Mouse (Mus musculus) forebrain, embryonic 11.5 days (tissue): ENCODE results near the gene Ccnt1. TPM values are rescaled to one million over a fixed set of nuclear protein-coding genes. Genes with fewer than 3 reads are reported as not detected.
"Not testable (repeated sequence)": the region's sequence is repeated elsewhere in the genome, so short reads cannot be mapped to it uniquely, and the experiment has no call there.

Experiments
- ATAC-seq: fragments of 200-750 bp; cut with Nextera tagmentation; replicated peaks from 2 replicates; pipeline ENCODE4 v1.8.0; 2017; ENCODE audit warnings: moderate TSS enrichment; ENCODE audit not compliant: low FRiP score
- DNase-seq: peaks from one replicate; pipeline ENCODE4 v3.0.0-alpha.2; 2017; ENCODE audit warnings: low spot score
- H3K27ac ChIP-seq: fragments of 300-500 bp; sonication (generic); 2 replicates; pipeline ENCODE4 v1.5.1; 2014; ENCODE audit warnings: low read depth, low read length
- H3K27me3 ChIP-seq: fragments of 300-500 bp; sonication (generic); 2 replicates; pipeline ENCODE4 v1.6.1; 2014; ENCODE audit warnings: mild to moderate bottlenecking, low read length, mixed read lengths; ENCODE audit not compliant: control insufficient read depth, insufficient read depth
- H3K36me3 ChIP-seq: fragments of 300-500 bp; sonication (generic); 2 replicates; pipeline ENCODE4 v1.6.1; 2014; ENCODE audit warnings: mild to moderate bottlenecking, low read length, moderate library complexity, mixed read lengths; ENCODE audit not compliant: control insufficient read depth, insufficient read depth
- H3K4me1 ChIP-seq: fragments of 300-500 bp; sonication (generic); replicated peaks from 2 replicates; pipeline ENCODE4 v1.6.1; 2014; ENCODE audit warnings: low read length, mixed read lengths; ENCODE audit not compliant: control insufficient read depth, insufficient read depth
- H3K4me2 ChIP-seq: fragments of 300-500 bp; sonication (generic); 2 replicates; pipeline ENCODE4 v1.6.1; 2014; ENCODE audit warnings: low read depth, mild to moderate bottlenecking, low read length, moderate library complexity, mixed read lengths; ENCODE audit not compliant: severe bottlenecking
- H3K4me3 ChIP-seq: fragments of 300-500 bp; sonication (generic); 2 replicates; pipeline ENCODE4 v1.5.1; 2014; ENCODE audit warnings: low read depth, low read length
- H3K9ac ChIP-seq: fragments of 300-500 bp; sonication (generic); 2 replicates; pipeline ENCODE4 v1.6.1; 2014; ENCODE audit warnings: low read length
- H3K9me3 ChIP-seq: fragments of 300-500 bp; sonication (generic); 2 replicates; pipeline ENCODE4 v1.6.1; 2016; ENCODE audit warnings: low read length, mixed read lengths; ENCODE audit not compliant: control insufficient read depth
- WGBS: fragments of 180-500 bp; shearing (Covaris S2); extraction: QIAGEN DNeasy Blood & Tissue Kit; methylation state at CpG from one replicate; pipeline ENCODE4 v1.1.7; 2014; 5-methylcytosine and 5-hydroxymethylcytosine counted together
- polyA plus RNA-seq: library from polyadenylated mRNA; unstranded; fragments of >200 nt; fragmentation: Nextera tagmentation; extraction: Ambion mirVana; gene quantifications from 2 replicates; pipeline ENCODE4 v1.2.1, GENCODE M21; 2014

Gene Ccnt1
- polyA plus RNA-seq, 1 experiment from 2014 or later = 62.2 TPM

- H3K27me3 ChIP-seq = no peaks in the 10 kb centered on the region
- no peak overlapping the region for H3K4me2 ChIP-seq
- H3K36me3 ChIP-seq = peaks cover 5% of the 10 kb centered on the region; the same call in 1 of the 2 replicates
- no peaks in the 10 kb centered on the region for H3K4me1 ChIP-seq
- no peak overlapping the region for H3K9ac ChIP-seq
- ATAC-seq (no peak), DNase-seq (no peak)
- no peak overlapping the region for H3K4me3 ChIP-seq
- no peak overlapping the region for H3K27ac ChIP-seq
- 87% methylated on average over 11 of the region's 11 CpGs for WGBS
- H3K9me3 ChIP-seq = no peaks in the 10 kb centered on the region
Observed at GRCm38 (mm10) chr15:98587751-98588150, 17.0 kb upstream of the Ccnt1 start.

GRCm38 (mm10) chr15:98586141-98586540 is 15.4 kb upstream of the Ccnt1 start:
- WGBS = 84% methylated on average over 9 of the region's 9 CpGs
- DNase-seq, H3K4me3 ChIP-seq, H3K4me1 ChIP-seq, H3K9me3 ChIP-seq, H3K27ac ChIP-seq, H3K27me3 ChIP-seq, ATAC-seq, H3K36me3 ChIP-seq, H3K9ac ChIP-seq, H3K4me2 ChIP-seq: not testable (repeated sequence)

- no peaks in the 10 kb centered on the region for H3K9me3 ChIP-seq
- H3K27ac ChIP-seq = no peak overlapping the region
- ATAC-seq (no peak), DNase-seq (no peak)
- WGBS = 48% methylated on average over 7 of the region's 7 CpGs
- H3K36me3 ChIP-seq = no peaks in the 10 kb centered on the region; the same call in 1 of the 2 replicates
- no peak overlapping the region for H3K9ac ChIP-seq
- H3K4me1 ChIP-seq = no peaks in the 10 kb centered on the region
- H3K4me3 ChIP-seq = no peak overlapping the region
- H3K27me3 ChIP-seq = no peaks in the 10 kb centered on the region
- no peak overlapping the region for H3K4me2 ChIP-seq
Observed at GRCm38 (mm10) chr15:98585421-98585820, 14.7 kb upstream of the Ccnt1 start.

- WGBS = 82% methylated on average over 8 of the region's 8 CpGs
- Histone ChIP-seq H3K9ac (no peak overlapping the region), H3K9me3 (no peaks in the 10 kb centered on the region), H3K4me3 (no peak overlapping the region), H3K27me3 (no peaks in the 10 kb centered on the region; the same call in 1 of the 2 replicates), H3K27ac (no peak overlapping the region), H3K4me2 (no peak overlapping the region), H3K36me3 (no peaks in the 10 kb centered on the region), H3K4me1 (no peaks in the 10 kb centered on the region)
- DNase-seq (peak; percentile 40), ATAC-seq (no peak)
Observed at GRCm38 (mm10) chr15:98582996-98583395, 12.3 kb upstream of the Ccnt1 start.

- Histone ChIP-seq H3K9ac (no peak overlapping the region), H3K27ac (no peak overlapping the region), H3K4me3 (no peak overlapping the region), H3K4me1 (no peaks in the 10 kb centered on the region), H3K36me3 (no peaks in the 10 kb centered on the region), H3K4me2 (no peak overlapping the region), H3K27me3 (no peaks in the 10 kb centered on the region; the same call in 1 of the 2 replicates), H3K9me3 (no peaks in the 10 kb centered on the region)
- ATAC-seq (no peak), DNase-seq (peak; percentile 22)
- WGBS = 83% methylated on average over 8 of the region's 8 CpGs
Observed at GRCm38 (mm10) chr15:98582410-98582809, 11.7 kb upstream of the Ccnt1 start.

- H3K27me3 ChIP-seq = no peaks in the 10 kb centered on the region; the same call in 1 of the 2 replicates
- H3K9me3 ChIP-seq = no peaks in the 10 kb centered on the region
- DNase-seq = peak; percentile 88
- no peaks in the 10 kb centered on the region for H3K36me3 ChIP-seq
- no peak overlapping the region for H3K4me3 ChIP-seq
- H3K27ac ChIP-seq = no peak overlapping the region
- no peak overlapping the region for H3K4me2 ChIP-seq
- 40% methylated on average over 5 of the region's 5 CpGs for WGBS
- H3K9ac ChIP-seq = no peak overlapping the region
- ATAC-seq = peak; percentile 71
- H3K4me1 ChIP-seq = no peaks in the 10 kb centered on the region
Observed at GRCm38 (mm10) chr15:98579795-98580464, 9.2 kb upstream of the Ccnt1 start.

GRCm38 (mm10) chr15:98579310-98579709 is 8.6 kb upstream of the Ccnt1 start:
- ATAC-seq = no peak
- H3K9ac ChIP-seq = no peak overlapping the region
- DNase-seq = no peak
- H3K4me3 ChIP-seq = no peak overlapping the region
- H3K27ac ChIP-seq = no peak overlapping the region
- no peak overlapping the region for H3K4me2 ChIP-seq
- 89% methylated on average over 2 of the region's 2 CpGs for WGBS
- H3K27me3 ChIP-seq = no peaks in the 10 kb centered on the region; the same call in 1 of the 2 replicates
- H3K4me1 ChIP-seq = no peaks in the 10 kb centered on the region
- no peaks in the 10 kb centered on the region for H3K36me3 ChIP-seq
- no peaks in the 10 kb centered on the region for H3K9me3 ChIP-seq

- no peak overlapping the region for H3K4me3 ChIP-seq
- no peaks in the 10 kb centered on the region for H3K9me3 ChIP-seq
- ATAC-seq (no peak), DNase-seq (no peak)
- H3K4me1 ChIP-seq = 0 out of 2 replicates have a peak, but pooled peaks cover 5% of the 10 kb centered on the region
- no peak overlapping the region for H3K9ac ChIP-seq
- 78% methylated on average over 4 of the region's 4 CpGs for WGBS
- no peaks in the 10 kb centered on the region for H3K27me3 ChIP-seq
- H3K27ac ChIP-seq = no peak overlapping the region
- H3K4me2 ChIP-seq = no peak overlapping the region
- no peaks in the 10 kb centered on the region for H3K36me3 ChIP-seq
Observed at GRCm38 (mm10) chr15:98573293-98573692, 2.6 kb upstream of the Ccnt1 start.

- WGBS = 91% methylated on average over 4 of the region's 4 CpGs
- Histone ChIP-seq H3K36me3 (no peaks in the 10 kb centered on the region), H3K9me3 (no peaks in the 10 kb centered on the region), H3K9ac (no peak overlapping the region), H3K4me3 (no peak overlapping the region), H3K27me3 (no peaks in the 10 kb centered on the region), H3K27ac (no peak overlapping the region), H3K4me2 (no peak overlapping the region), H3K4me1 (peaks cover 18% of the 10 kb centered on the region; the same call in 1 of the 2 replicates)
- ATAC-seq = no peak
- DNase-seq = no peak
Observed at GRCm38 (mm10) chr15:98569795-98570365, 843 bp downstream of the Ccnt1 start.
